Mouse (Mus musculus): ENCODE data around the gene Hint2. TPM values are rescaled to one million over a fixed set of nuclear protein-coding genes. Genes with fewer than 3 reads are reported as not detected.

The Hint2 gene
- polyA plus RNA-seq (2012; rRNA removed) = 43.0 and 58.4 TPM in 2 replicates

GRCm38 (mm10) chr4:43656339-43657109 lies at the start of gene Hint2:
Gene Hint2 (minus strand): TSS chr4:43656466.

DNA sequence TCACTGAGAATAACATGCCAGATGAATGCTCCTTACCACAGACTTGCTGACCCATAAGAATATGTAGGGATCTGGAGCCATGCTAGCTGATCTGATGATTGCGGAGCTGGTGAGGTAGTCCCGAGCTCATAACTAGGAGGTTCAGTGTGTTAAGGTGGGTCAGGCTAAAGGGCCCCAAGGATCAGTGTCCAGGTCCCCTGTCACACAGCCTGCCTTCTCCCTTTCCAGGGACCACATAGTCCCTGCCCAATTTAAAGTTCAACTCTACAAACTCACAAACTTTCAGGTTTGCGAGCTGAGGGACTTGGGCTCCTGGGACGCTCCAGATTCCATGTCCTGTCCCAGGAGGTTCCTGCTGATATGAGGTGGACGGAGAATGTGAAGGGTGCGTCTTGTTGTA lies 44.4 kb upstream of the Hint2 start, which contains the start of gene Olfr70:
Gene Olfr70 (minus strand): TSS at position 101 of the 400 bp plus-strand sequence.

GRCm38 (mm10) chr4:43668782-43669427 lies 12.6 kb upstream of the Hint2 start, which contains the start of the genes Tmem8b and Fam221b:
Gene Tmem8b (plus strand): TSS chr4:43668971.
Gene Fam221b (minus strand): TSS chr4:43669145.

DNA sequence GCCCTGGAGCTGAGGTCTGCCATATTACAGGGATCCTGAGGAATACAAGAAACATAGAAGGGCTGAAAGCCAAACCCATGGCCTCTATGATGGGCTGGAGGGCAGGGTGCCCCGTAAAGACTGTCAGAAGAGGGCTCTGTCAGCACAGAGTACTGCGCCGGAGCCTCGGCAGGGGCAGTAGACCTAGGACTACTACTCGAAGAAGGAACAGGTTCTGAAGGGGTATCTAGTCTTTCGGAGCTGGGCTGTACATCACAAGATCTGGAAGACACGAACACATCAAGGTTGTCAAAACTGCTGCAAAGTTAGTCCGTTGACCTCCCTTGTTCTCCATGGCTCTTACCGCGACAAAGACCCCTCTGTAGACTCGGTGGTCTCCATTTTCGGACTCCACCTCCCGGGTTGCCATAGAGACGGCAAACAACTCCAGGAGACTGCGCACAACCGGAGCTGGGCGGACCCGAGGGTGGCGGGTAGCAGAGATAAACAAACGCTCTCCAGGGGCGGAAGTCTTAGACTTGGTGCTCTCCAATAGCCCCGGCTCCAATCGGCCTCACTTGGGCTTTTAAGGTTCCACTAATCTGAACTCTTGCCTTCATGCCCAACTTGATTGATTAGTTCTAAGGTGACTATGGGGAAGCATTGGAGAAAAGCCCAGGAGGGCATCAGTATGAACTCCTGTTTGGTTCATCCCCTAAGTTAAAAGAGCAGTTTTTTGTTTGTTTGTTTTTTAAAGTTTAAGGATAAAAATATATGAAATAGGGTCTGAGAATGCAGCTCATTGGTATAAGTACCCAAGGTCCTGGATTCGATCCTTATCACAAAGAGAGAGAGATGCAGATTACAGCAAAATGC lies 2.9 kb downstream of the Hint2 start, which contains the start of gene Spag8:
Gene Spag8 (minus strand): TSS at position 434 of the 855 bp plus-strand sequence.

DNA sequence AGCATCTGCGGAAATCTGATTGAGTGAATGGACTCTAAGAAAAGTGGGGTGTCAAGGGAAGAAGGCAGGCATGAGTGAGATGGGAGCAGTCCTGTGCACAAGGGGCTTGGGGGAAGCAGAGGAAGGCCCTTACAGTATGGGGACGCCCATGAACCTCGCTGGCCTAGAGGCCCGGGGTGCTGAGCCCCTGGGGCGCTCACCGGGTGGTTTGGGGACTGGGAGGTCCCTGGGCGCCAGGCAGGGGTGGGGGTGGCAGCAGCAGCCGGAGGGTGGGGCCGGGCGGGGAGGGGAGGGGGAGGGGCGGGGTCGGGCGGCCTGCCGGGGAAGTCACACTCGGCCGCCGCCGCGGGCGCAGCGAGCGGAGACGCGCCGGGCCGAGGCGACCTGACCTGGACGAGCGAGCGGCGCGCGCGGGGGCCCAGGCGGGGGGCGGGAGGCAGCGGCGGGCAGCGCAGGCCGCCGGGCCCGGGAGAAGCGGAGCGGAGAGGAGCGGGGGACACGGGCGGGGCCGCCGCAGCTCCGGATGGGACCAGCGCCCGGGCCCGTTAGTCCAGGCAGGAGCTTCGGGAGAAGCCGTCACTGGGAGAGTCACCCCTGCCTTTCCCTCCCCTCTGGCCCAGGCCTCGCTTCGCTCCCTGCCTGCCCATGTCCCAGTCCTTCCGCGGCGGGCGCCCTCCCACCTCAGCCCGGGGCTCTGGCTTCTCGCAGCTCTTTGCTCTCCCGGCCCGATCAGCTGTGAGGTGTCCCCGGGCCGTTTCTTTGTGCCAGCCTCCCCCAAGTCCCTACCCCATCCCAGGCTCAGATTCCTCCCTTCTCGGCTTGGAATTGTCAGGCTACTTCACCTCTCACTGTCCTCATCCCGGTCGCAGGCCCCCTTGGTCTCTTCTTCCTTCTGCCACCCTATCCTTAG lies 25.0 kb downstream of the Hint2 start, which contains the start of gene Npr2:
Gene Npr2 (plus strand): TSS at position 890 of the 910 bp plus-strand sequence.

Other genes starting within 250 kb of the Hint2 start
- gene Fam166b, start 227.3 kb downstream of the Hint2 start, polyA plus RNA-seq (2012; rRNA removed) = 0.10 and 0.21 TPM in 2 replicates
- gene Tesk1, start 214.5 kb downstream of the Hint2 start, polyA plus RNA-seq (2012; rRNA removed) = 44.6 and 55.4 TPM in 2 replicates
- 0.48 and 1.2 TPM in 2 replicates for gene Cd72, start 201.8 kb downstream of the Hint2 start, polyA plus RNA-seq (2012; rRNA removed)
- gene Sit1, start 172.7 kb downstream of the Hint2 start, polyA plus RNA-seq (2012; rRNA removed) = not detected in 2 replicates
- 230 and 568 TPM in 2 replicates for gene Ccdc107, start 163.6 kb downstream of the Hint2 start, polyA plus RNA-seq (2012; rRNA removed)
- 17.0 and 20.2 TPM in 2 replicates for gene Arhgef39, start 156.8 kb downstream of the Hint2 start, polyA plus RNA-seq (2012; rRNA removed)
- gene Car9, start 149.5 kb downstream of the Hint2 start, polyA plus RNA-seq (2012; rRNA removed) = 129 and 141 TPM in 2 replicates
- gene Tpm2, start 132.7 kb downstream of the Hint2 start, polyA plus RNA-seq (2012; rRNA removed) = 135 and 141 TPM in 2 replicates
- gene Creb3, start 94.1 kb downstream of the Hint2 start, polyA plus RNA-seq (2012; rRNA removed) = 81.6 and 105 TPM in 2 replicates
- gene Tln1, start 93.8 kb downstream of the Hint2 start, polyA plus RNA-seq (2012; rRNA removed) = 39.2 and 40.8 TPM in 2 replicates
- gene Rgp1, start 77.8 kb downstream of the Hint2 start, polyA plus RNA-seq (2012; rRNA removed) = 22.1 and 23.2 TPM in 2 replicates
- 8.4 and 9.4 TPM in 2 replicates for gene Gba2, start 77.6 kb downstream of the Hint2 start, polyA plus RNA-seq (2012; rRNA removed)
- not detected in 2 replicates for gene Msmp, start 72.0 kb downstream of the Hint2 start, polyA plus RNA-seq (2012; rRNA removed)
- gene Npr2, start 24.5 kb downstream of the Hint2 start, polyA plus RNA-seq (2012; rRNA removed) = 7.3 and 12.5 TPM in 2 replicates
- gene Spag8, start 2.9 kb downstream of the Hint2 start, polyA plus RNA-seq (2012; rRNA removed) = 0.19 and 0.75 TPM in 2 replicates
- 5.1 and 5.4 TPM in 2 replicates for gene Tmem8b, start 12.5 kb upstream of the Hint2 start, polyA plus RNA-seq (2012; rRNA removed)
- gene Fam221b, start 12.7 kb upstream of the Hint2 start, polyA plus RNA-seq (2012; rRNA removed) = 0.08 TPM in 1 of 2 replicates, not detected in the other
- not detected in 2 replicates for gene Olfr70, start 44.3 kb upstream of the Hint2 start, polyA plus RNA-seq (2012; rRNA removed)
- gene Olfr71, start 53.8 kb upstream of the Hint2 start, polyA plus RNA-seq (2012; rRNA removed) = not detected in 2 replicates
- gene Hrct1, start 70.7 kb upstream of the Hint2 start, polyA plus RNA-seq (2012; rRNA removed) = 6.2 and 9.7 TPM in 2 replicates
- 0.37 and 0.73 TPM in 2 replicates for gene Spaar, start 73.6 kb upstream of the Hint2 start, polyA plus RNA-seq (2012; rRNA removed)
- not detected in 2 replicates for gene Olfr159, start 114.5 kb upstream of the Hint2 start, polyA plus RNA-seq (2012; rRNA removed)
- not detected in 2 replicates for gene Olfr156, start 167.4 kb upstream of the Hint2 start, polyA plus RNA-seq (2012; rRNA removed)
- gene Olfr157, start 183.7 kb upstream of the Hint2 start, polyA plus RNA-seq (2012; rRNA removed) = not detected in 2 replicates
- gene Olfr155, start 195.1 kb upstream of the Hint2 start, polyA plus RNA-seq (2012; rRNA removed) = not detected in 2 replicates
- gene Reck, start 219.1 kb upstream of the Hint2 start, polyA plus RNA-seq (2012; rRNA removed) = 2.2 and 4.0 TPM in 2 replicates